Mouse (Mus musculus): ENCODE measurements around the gene Dynlt1b.
"Not testable (repeated sequence)": the region's sequence is repeated elsewhere in the genome, so short reads cannot be mapped to it uniquely, and the experiment has no call there.

DNA sequence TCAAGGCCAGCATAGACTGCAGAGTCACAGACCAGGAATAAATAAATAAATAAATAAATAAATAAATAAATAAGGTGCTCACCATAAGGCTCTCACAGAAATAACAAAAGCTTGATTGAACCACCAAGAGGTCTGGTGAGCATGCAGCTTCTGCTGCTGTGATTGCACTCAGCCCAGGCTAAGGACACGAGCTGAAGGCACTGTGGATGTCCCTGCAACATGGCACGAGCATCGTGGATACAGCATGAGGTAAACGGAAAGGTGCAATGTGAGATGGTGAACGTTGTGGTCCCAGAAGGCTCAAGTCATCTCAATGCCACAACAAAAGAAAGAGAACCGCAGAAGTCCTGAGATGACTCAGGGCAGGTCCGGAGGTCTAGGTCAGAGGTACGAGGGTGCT lies 52.3 kb downstream of the Dynlt1b start:
- not testable (repeated sequence) for TF ChIP-seq CTCF (IDR thresholded peaks at IDR 0.05; ENCODE audit: control insufficient read depth, insufficient read depth, insufficient replicate concordance, low read depth, low read length); POLR2A (IDR thresholded peaks at IDR 0.05; ENCODE audit: control insufficient read depth, low read depth, low read length)

Measured in testis, adult 2 months (tissue).